Mouse (Mus musculus) kidney, adult 2 months (tissue): ENCODE measurements around the gene Rdh19.

Source experiments
- CTCF ChIP-seq: fragments of 200-500 bp; conservative IDR thresholded peaks from 2 replicates; pipeline ENCODE4 v1.5.1; 2011; ENCODE audit warnings: low read depth, mild to moderate bottlenecking, control low read depth, low read length, moderate library complexity, mixed read lengths; ENCODE audit not compliant: insufficient read depth, insufficient read length
- POLR2A ChIP-seq: fragments of 200-500 bp; IDR thresholded peaks from one replicate; pipeline ENCODE4 v1.6.1; 2011; ENCODE audit warnings: low read depth, low read length, control low read depth

DNA sequence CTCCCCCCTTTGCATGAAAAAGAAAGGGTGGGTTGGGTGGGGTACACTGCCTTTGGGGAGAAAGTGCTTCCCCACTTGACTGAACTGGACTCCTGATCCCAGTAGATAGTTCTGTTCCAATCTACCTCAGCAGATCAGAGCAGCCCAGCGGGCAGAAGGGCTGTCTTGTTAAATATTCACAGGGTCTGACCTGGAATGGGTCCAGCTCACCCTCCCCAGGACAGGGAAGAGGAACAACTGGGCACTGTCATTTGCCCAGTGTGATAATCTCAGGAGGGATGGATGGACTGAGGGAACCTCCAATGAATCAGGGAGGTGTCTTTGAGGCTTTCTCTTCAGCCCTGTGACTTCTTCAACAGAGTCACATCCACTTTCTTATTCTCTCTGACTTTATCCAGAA, 1.6 kb upstream of the Rdh19 start:
- no peak for TF ChIP-seq POLR2A
- TF ChIP-seq CTCF = no peak
